Mouse (Mus musculus) neutrophil, adult 5-6 weeks (primary cell): ENCODE results near the gene Rnf220. TPM values are rescaled to one million over a fixed set of nuclear protein-coding genes. Genes with fewer than 3 reads are reported as not detected.

ENCODE experiments used
- ATAC-seq: fragments of 151-379, 151-347 bp; 2 replicates; pipeline ENCODE4 v1.8.0; 2017; ENCODE audit warnings: mild to moderate bottlenecking, moderate TSS enrichment; ENCODE audit not compliant: insufficient number of reproducible peaks, poor library complexity, low FRiP score, severe bottlenecking; ENCODE audit errors: extremely low read depth
- total RNA-seq: library from RNA; stranded (forward); fragments of 200-1000 nt; gene quantifications from 2 replicates; pipeline ENCODE4 v1.2.3, GENCODE M21; 2017

Gene Rnf220
- total RNA-seq, 1 experiment from 2014 or later = 108 TPM

DNA sequence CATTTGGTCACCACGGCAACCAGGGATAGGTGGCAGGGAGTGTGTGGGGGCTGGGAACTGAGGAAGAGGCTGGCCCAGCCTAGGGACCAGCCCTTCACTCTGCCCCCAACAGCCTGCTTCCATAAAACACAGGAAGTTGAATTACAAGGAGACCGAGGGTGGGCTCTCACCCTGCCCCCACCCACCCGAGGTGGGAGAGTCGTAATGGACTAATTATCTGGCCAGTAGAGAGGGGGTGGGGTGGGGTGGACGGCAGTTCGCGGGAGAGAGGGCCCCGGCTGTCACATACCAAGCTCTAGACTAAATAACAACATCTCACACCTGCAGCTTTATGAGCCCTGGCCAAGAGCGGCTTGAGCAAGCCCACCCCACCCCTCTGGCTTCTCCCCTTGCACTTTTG, 104.9 kb downstream of the Rnf220 start:
- no peak for ATAC-seq

DNA sequence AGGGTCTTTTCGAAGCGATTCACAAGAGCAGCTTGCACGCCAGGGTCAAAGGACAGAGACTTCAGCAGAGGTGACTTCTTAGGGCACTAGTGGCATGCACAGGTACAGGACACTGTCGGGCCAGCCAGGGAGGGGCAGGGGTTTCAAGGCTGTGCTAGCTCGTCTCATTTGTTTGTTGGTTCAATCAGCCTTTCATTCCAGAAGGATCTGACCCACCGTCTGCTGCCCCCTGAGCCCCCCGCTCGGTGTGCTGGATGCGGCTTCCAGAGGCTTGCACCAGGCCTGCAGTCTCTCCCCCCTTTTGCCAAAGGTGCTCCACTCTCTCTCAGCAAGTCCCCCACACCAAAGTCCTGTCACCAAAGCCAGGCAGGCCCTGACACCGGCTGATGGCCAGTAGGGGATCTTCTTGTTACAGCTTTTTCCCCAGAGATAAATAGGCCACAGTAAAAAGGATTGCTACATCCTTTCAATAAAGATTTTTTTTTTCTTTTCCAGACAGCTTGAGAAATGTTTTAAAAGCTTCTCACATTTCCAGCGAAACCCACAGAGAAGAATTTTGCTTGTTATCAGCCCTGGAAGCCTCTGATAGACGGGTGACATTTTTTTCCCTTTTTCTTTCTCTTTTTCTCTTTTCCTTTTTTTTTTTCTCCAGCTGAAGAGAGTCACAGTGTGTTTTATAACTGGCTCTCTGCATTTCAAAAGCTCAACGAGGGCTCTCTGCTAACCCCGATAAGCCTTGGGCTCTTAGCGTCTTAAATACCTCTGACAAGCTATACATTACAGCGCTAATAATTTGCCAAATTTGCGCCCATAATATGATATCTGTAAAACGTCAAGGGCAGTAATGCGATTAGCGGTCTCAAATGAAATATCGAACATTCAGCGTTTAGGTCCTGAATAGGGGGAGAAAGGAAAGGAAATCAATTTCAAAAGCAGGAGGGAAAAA, 105.7 kb downstream of the Rnf220 start:
- ATAC-seq = no peak

DNA sequence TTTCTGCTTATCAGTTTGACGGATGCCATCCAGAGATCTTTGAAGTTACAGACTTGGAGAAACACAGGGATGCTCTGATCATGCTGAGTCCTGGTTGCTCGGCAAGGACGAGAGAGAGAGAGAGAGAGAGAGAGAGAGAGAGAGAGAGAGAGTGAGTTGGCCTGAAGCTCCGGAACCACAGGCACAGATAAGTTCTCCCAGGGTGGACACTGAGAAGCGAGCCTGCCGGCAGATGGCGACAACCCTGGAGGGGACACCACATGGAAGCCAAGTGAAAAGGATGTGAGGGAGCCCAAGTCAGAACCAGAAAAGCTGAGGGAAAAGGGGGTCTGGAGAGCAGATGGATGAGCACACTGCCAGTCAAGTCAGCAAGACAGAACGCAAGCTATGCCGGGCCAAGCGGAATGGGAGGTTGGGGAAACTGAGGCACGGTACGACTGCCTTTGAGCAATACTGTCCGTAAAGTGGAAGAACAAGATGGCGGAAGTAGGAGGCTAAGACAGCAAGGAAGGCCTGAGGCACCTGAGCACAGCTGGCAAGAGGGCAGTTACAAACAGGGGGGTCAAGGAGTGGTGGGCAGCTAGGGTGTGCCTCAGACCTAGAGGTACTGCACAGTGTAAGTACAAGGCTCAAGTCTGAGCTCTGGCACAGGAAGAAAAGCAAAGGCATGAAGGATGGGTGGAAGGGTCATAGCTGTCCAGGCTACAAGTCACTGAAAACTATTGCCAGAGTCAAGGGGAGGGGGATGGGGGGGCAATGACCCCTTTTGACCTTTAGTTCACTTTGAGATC, 107.4 kb downstream of the Rnf220 start:
- ATAC-seq = no peak

DNA sequence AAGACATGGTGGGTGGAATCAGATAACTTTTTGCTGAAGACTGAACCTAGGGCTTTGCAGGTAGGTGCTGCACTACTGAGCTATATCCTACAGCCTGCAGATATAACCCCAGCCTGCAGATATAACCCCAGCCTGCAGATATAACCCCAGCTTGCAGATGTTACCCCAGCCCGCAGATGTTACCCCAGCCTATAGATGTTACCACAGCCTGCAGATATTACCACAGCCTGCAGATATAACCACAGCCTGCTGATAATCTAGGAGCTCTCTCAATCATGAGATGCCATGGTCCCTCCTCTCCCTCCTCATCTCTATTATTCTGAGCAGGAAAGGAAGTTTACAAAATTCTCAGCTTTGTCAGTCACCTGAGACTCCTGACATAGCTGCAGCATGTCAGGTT, 111.6 kb downstream of the Rnf220 start:
- ATAC-seq = no peak

DNA sequence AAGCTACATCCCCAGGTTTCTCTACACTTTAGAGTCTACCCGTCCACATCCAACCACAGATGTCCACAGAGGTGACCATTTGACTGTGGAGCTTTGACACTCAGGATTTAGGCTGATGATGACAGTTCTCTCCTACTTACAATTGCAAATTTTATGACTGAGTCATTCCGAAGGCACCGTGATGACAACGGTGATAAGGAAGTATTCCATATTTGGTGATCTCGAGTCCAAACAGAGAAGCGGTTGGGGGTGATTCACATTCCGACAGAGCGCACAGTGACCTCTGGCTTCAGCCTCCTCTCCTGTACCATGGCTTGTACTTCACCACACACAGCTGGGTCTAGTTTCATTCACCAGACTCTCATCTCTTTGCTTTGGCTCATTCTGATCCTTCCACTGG, 115.0 kb downstream of the Rnf220 start:
- ATAC-seq = no peak

DNA sequence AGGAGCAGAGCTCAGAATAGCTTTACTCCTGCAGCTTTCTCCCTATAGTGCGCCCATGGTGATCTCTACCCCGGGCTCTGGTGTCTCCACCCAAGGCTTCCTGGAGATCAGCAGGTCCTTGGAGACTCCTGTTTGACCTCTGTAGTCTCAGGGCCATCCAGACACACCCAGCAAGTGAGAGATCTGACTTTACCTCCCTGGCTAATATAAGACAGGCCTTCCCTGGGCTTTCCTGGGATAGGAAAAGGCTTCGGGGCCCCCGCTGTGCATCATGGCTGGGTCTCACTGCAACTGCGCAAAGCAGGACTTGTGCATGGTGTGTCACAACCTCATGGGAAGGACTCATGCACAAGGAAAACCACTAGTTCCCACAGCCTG, 116.3 kb downstream of the Rnf220 start:
- ATAC-seq = no peak

DNA sequence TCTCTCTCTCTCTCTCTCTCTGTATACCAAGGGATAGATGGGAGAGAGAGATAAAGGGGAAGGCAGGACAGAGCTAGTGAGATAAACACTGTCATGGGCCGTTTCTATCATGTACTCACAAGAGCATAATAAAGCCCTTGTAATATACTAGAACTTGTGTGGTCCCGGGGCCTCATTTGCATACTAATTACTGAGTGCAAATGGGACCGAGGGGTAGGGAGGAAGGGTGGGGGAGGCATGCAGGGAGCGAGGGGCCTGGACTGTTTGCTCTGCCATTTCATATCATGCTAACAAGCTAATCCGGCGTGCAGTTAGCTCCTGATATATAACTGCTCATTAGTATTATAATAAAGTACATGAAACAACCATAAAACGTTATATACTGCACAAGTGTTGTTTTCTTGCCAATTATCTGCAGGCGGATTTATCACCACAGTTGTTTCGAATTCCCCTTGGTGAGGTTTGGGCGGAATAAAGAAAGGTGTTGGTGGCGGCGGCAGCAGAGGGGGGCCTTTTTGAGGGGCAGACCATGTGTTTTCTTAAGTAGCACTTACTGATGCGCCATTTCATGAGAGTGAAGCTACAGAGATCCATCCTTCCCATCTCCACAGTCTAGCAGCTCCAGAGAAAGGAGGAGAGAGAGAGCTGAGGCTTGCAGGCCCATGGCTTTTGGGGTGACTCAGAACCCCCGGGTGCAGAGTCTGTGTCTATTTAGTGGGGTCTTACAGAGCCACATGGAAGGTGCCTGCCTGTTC, 116.9 kb downstream of the Rnf220 start:
- ATAC-seq = no peak

DNA sequence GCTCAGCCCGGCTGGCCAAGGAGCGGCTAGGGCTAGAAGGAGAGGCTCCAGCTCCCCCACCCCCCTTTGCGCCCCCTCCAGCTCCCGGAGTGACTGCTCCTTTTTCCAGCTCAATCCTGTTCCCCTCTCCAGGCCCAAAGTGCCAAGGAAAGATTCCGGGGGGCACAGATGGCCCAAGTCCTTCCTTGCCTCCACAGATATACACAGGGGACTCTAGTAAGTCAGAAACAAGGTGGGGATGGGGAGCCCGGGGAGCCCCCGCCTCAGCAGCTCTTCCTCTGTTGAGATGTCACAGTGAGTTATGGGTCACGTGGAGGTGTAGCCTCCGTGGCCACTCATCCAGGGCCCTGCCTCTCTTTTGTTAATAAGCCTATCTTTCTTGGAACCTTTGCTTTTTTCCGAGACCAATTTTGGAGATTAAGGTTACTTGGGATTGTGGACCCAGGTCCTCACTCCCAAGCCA, 122.7 kb downstream of the Rnf220 start:
- no peak for ATAC-seq

DNA sequence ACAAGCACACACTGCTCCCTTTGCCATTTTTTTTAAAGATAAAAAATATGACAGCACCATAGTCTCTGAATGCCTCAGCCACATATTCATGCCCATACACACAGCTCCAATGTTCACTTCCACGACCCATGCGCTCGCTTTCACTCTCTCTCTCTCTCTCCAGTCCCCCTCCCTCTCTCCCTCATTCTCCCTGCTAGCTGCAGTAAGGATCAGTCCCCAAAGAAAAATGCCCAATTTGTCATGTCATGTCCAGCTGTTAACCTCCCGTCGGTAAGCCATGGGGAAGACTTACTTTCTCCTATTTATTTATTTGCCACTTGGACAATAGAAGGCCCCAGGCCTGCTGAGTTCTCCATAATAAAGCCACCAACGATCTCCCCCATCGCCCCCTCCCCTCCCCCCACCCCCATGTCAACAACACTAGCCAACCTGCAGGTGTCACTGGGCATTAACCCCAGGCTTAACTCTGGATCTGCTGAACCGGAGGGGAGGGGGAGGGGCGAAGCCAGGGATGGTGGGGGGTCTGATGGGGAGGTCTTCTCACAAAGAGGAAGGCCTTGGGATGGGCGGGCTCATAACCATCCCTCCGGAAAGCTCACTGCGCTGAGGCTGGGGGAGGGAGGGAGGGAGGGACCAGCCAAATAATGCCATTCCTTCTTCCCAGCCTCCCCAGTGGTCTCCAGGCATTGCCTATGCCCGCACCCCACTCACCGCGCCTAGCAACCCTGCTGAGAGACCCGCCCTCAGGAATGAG, 123.4 kb downstream of the Rnf220 start:
- ATAC-seq = no peak

DNA sequence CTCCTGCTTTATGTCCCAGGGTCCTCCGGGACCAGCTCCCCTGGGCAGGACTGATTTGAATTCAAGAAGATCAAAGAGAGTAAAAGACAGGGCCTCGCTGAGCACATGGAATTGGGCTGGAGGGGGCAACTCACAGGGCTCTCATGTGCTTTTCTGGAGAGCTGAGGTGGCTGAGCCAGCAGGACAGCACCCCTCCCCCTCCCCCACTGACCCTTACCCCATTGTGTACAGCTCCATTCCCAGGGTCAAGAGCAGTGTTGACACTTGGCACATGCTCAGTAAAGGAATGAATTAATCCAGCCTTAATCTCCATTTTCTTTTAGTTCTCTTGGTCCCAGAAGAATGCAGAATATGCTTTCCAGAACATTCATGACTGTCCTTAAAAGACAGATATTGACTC, 125.0 kb downstream of the Rnf220 start:
- no peak for ATAC-seq

DNA sequence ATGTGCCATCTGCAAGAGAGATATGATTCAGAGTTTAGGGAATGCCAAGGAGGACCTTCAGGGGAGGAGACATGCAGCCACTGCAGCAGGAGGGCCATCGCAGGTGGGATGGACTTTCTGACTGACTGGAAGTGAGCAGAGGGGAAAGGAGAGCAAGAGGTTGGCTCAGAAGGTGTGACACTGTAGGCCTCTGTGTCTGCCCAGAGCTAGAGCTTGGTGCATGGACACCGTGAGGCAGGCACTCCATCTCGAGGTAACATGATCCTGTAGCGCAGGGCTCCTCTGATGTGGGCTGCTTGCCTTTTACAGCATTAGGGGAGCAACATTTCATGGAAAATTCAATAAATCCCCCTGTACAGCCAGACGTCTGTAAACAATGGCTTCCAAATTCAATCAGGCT, 126.5 kb downstream of the Rnf220 start:
- ATAC-seq = no peak

DNA sequence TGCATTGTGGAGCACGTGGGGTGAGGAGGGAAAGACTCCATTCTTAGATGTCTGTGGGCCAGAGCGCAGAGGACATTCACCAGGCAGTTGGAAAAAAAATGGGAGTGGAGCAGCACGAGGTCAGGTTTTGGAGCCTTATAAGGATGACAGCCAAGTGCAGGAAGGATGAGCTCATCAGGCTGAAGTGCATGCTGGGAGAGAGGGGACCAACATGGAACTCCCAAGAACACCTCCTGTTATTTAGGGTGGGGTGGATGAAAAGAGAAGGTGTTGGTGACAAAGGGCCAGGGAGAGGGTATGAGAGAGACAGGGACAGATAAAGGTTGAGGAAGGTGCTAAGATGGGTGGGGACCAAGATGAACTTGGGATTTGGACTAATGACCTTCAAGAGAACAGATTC, 127.3 kb downstream of the Rnf220 start:
- no peak for ATAC-seq

DNA sequence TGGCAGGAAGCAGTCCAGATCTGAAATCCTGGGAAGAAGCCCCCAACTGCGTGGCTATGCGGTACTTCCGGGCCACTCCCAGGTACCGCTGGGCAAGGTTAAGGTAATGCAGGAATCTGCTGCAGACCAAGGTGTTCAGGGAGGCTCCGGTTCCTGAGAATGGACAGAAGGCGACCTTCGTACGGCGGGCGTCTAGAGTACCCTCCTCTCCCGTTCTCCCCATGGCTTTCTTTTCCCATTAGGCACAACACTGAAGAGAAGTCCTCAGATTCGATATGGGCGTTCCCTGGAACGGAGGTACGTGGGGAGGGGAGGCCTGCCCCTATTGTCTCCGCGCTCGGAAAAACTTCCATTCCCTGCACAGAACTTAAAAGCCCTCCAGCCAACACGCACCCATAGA, 129.5 kb downstream of the Rnf220 start:
- no peak for ATAC-seq

DNA sequence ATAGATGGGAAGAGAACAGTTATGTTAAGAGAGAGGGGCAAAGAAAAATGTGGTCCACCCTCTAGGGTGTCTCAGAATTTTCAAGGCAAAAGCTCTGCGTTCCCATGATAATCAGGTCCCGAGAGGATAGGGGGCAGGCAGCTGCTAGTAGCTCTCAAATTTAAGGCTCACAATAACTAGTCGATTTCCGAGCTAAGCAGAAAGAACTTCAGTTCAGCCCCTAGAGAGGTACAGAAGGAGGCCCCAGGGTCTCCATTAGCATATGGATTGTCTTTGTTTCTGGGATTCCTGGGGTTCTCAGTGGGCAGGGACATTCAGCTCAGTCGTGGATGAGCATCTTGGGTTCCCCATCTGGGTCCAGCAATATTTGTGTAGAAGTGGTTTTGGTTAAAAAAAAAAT, 134.8 kb downstream of the Rnf220 start:
- no peak for ATAC-seq

DNA sequence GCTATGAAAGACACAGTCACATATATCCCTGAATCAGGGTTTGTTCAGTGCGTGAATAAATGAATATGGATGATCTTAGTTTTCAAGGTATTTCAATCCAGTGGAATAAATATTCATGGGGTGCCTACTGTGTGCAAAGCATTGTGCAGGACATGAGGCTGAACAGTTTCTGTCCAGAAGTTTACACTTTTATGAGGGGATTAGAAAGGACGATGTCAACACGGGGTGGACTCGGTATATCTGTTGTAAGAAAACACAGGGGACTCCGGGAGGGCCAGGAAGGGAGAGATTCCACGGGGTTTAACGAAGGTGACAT, 135.3 kb downstream of the Rnf220 start:
- ATAC-seq = no peak

DNA sequence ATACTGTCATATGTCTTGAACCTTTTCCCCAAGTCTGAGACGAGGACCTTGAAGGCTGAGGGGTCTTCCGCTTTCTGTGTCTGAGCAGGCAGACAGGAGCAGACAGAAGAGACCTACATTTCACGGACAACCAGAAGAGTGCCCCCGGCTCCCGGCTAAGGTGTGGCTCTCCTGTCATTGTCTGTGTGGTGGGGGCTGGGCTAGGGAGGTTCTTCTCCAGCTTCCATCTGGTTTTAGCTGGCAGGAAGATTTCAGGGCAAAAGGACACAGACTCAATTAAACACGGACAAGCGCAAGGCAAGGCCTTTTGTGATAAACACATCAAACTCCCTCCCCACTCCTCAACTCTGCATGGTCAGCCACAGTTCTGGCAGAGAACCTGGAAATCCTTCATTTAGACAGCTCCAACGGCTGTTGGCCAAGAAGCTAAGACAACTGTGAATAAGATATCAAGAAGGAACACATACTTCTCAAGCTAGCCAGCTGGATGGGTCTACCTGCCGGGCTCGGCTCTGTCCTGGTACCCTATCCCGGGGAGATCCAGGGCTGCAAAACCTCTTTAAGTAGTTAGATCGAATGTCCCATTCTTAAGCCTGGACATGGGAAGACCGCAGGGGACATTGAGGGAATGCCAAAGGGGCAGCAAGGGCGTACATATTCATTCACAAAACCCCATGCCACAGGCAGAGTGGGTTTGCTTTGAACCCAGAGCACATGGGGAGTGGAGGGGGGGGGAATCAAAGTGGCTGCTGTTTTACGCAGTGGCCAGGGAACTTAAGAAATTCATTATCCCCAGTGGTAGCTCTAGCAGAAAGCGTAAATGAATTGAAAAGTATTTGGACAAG, 135.9 kb downstream of the Rnf220 start:
- no peak for ATAC-seq

DNA sequence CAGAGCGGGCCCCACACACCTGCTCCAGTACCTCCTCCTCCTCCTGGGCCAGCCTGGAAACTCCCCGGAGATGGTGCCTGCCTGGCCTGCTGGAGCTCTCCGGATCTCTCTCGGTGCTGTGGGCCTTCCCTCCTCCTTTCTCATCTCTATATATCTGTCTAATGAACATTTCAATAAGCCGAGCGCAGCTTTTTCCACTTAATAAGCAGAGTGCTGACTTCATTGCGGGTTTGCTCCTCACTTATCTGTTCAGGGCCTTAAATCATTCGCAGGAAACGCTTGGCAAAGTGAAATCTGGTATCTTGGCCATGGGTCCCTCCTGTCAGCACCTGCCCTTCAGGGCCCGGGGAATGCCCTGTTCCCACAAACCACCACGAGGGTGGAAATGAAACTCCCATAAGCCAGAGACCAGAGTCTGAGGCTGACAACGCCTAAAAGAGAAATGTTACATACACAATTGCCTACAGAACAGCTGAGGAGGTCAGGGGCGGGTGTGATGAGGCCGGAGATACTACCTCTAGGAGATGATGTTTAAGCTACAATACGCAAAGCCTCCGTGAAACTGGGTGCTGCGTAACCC, 137.0 kb downstream of the Rnf220 start:
- ATAC-seq = no peak

DNA sequence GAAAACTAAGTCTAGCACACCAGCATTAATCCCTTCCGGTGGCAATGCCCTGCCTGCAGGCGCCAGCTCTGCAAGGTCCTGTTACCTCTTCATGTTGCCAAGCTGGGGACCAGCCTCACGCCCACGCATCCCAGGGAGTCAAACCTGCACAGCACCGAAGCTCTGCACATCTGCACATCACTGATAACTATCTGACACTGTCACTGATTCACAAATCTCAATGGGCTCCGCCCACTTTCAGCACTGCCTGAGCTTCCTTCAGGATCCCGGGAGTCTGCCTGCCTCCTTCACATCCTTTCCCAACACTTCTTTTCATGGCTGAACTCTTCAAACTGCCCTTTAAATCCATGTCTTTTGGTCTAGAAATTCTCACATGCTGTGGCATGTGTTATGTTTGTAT, 138.9 kb downstream of the Rnf220 start:
- no peak for ATAC-seq
